Mouse (Mus musculus) ES-E14 (cell line): ENCODE results near the gene Clstn2.

ENCODE experiments used
- CHD2 ChIP-seq: IDR thresholded peaks from 2 replicates; pipeline ENCODE4 v1.6.1; 2014; ENCODE audit warnings: mild to moderate bottlenecking, low read depth, low read length, inconsistent platforms
- HCFC1 ChIP-seq: IDR thresholded peaks from 2 replicates; pipeline ENCODE4 v1.6.1; 2012; ENCODE audit warnings: low read length, inconsistent platforms, borderline replicate concordance; ENCODE audit not compliant: insufficient read depth
- MAFK ChIP-seq: IDR thresholded peaks from 2 replicates; pipeline ENCODE4 v1.6.1; 2014; ENCODE audit warnings: mild to moderate bottlenecking, low read depth, low read length, inconsistent platforms; ENCODE audit not compliant: insufficient read depth
- ZC3H11A ChIP-seq: IDR thresholded peaks from 2 replicates; pipeline ENCODE4 v1.6.1; 2012; ENCODE audit warnings: low read depth, mild to moderate bottlenecking, inconsistent platforms, low read length, borderline replicate concordance
- ZNF384 ChIP-seq: IDR thresholded peaks from 2 replicates; pipeline ENCODE4 v1.6.1; 2012; ENCODE audit warnings: low read depth, low read length, inconsistent platforms

DNA sequence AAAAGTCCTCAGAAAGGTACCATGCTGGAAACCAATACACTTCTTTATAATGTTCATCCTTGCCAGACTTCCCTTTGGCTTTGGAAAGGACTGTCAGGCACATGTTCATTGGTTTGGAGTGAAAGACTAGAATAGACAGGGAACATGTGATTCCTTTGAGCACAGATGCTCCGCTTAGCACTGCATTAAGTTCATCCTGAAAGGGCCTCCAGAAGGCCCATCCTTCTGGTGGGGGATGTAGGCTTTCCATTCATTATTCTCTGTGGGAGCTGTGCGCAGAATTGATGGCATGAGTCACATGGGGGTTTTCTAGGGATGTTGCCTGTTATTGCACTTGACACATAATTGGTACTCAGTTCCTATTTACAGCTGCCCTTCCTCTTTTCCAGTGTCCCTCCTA is 498.8 kb downstream of the Clstn2 start:
- TF ChIP-seq MAFK (no peak), ZNF384 (no peak), ZC3H11A (no peak), CHD2 (no peak), HCFC1 (no peak)
